Mouse (Mus musculus) Muller cell, postnatal 12 days (primary cell): ENCODE data around the gene Hoxa3.

Experiments used
- DNase-seq: peaks from one replicate; pipeline ENCODE4 v3.0.0-alpha.2; 2015; ENCODE audit errors: inconsistent ontology term

Hoxa3 gene

DNA sequence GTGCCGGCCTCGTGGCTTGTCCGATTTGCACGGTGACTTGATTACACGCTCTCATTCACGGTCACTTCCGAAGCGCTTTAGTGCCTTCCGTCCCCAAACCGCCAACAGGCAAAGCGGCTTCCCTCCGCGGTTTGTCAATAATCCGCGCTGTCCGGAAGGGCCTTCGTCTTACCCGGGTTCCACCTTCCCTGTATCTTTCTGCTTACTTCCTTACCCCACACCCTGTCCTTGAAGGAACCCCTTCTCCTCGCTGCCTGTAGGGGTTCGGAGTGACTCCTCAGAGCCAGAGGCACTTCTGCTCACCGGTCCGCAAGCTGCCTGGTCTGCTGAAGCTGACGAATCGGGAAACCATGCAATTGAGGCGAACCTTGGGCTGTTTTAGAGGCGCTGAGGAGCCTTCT is 33.3 kb upstream of the Hoxa3 start:
- no peak for DNase-seq

GRCm38 (mm10) chr6:52245757-52246142 is 32.6 kb upstream of the Hoxa3 start, which contains the start of gene Hoxa11:
Hoxa11 (minus strand) TSS chr6:52245810.
- no peak for DNase-seq

DNA sequence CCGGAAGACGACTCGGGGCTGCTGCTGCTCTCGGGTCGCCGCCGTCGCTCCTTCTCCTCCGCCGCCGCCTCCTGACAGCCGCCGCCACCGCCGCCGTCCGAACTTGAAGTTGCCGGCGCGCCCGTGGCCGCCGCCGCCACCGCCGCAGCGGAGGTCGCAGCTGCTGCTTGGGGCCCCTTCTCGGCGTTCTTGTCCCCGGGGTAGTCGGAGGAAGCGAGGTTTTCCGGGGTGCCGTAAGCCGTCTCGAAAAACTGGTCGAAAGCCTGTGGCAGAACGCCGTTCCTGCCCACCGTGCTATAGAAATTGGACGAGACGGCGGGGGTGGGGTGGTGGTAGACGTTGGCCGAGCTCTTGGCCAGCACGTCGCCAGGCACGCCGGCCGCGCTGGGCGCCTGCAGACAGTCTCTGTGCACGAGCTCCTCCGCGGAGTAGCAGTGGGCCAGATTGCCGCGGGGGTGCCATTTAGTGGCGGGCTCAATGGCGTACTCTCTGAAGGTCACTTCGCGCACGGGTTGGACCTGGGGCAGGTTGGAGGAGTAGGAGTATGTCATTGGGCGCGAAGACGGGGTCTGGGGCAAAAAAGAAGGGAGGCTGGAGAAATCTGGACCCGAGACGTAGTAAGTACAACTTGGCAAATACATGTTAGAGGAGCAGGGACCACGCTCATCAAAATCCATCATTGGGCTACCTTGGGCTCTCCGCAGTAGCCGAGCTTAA is 32.1 kb upstream of the Hoxa3 start:
- DNase-seq: no peak

DNA sequence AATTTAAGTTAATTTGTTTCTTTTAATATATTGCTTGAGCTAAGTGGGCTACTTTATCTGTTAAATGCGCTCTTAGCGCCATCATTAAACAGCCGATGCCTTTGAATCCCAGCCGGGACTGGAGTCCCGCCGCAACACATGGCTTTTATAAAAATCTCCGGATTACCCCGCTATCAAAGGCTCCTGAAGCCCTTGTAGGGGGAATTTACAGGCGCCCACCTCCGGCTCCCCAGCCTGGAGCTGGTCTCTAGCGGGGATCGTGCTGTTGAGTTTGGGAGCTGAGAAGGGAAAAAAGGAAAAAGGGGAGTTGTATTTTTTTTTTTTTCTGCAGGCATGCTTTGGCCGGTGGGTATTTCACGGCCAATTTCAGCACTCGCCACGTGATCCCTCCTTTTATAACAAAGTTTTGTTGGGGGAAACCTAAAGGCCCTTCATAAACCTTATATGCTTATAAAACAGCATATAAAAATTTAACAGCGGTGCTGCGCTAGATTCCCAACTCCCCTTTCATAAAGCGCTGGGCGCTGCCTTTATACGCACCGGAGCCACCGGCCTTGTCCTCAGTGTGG is 31.4 kb upstream of the Hoxa3 start:
- DNase-seq: no peak

- DNase-seq: no peak
These were observed 30.6 kb upstream of the Hoxa3 start for GRCm38 (mm10) chr6:52243681-52244121.

- no peak for DNase-seq
These were observed 29.7 kb upstream of the Hoxa3 start for GRCm38 (mm10) chr6:52242801-52243332.

DNA sequence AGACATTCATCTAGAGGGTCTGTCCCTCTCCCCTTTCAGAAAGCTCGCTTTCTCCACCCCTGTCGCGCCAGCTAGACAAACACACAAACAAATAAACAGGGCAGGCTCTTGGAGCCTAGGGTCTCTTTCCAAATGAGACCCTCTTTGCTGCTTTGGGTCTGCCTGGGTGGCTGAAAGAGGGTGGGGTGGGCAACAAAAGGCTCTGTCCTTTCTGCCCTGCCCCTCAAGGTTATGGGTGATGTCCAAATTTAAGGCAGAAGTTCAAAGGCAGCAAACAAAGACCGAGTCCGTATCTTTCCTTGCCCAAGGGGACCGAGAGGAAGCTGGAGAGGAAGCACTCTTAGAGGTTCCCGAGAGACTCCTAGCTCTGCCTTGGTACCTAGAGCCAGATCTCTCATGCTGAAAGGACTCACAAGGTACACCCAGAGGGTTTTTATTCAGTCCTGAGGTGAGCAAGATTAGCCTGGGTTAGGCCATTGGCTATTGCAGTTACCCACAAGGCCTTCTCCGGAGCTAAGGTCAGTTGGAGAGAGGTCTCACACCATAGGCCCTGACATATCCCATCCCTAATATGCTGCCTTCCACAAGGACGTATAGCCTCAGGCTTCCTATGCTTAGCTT is 28.0 kb upstream of the Hoxa3 start:
- no peak for DNase-seq

- DNase-seq: peak; percentile 40
These were observed 27.4 kb upstream of the Hoxa3 start, which contains the start of gene Hoxa10 for GRCm38 (mm10) chr6:52240389-52241000. Hoxa10 (minus strand) TSS chr6:52240854.

- no peak for DNase-seq
These were observed 26.7 kb upstream of the Hoxa3 start for GRCm38 (mm10) chr6:52239625-52240388.

DNA sequence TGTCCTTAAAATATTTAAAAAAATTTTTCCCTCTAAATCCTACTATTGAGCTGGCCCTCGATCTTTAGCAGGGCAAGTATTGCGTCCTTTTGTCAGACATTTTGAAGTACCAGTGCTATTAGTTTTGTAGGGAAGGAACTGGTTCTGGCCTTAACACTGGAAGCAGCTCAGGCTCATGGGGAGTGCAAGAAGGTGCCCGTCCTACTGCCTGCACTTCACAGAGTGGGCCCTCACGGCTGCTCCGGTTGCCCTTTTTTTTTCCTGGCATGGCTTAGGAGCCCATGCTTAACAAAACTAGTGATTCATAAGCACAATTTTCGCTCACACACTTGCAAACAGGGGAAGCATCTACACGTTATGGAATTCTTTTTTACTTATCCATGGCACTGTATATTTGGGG is 25.8 kb upstream of the Hoxa3 start:
- no peak for DNase-seq

DNA sequence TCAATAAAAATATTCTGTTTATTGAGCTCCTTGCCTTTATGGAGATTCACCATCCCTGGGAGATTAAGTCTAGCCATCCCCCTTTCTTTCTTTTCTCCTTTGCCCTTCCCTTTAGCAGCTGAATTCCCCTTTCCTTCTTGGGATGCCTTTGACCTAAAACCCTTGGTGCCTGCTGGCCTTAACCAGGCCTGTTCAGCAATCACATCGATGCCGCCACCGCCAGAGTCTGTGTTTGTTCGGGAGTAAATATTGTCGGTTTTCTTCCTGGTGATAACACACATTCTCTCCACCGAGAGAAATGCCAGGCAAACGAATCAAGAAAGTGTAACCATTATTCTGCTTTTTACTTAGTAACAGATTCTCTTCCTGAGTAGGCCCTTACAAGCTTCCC is 25.0 kb upstream of the Hoxa3 start:
- no peak for DNase-seq

DNA sequence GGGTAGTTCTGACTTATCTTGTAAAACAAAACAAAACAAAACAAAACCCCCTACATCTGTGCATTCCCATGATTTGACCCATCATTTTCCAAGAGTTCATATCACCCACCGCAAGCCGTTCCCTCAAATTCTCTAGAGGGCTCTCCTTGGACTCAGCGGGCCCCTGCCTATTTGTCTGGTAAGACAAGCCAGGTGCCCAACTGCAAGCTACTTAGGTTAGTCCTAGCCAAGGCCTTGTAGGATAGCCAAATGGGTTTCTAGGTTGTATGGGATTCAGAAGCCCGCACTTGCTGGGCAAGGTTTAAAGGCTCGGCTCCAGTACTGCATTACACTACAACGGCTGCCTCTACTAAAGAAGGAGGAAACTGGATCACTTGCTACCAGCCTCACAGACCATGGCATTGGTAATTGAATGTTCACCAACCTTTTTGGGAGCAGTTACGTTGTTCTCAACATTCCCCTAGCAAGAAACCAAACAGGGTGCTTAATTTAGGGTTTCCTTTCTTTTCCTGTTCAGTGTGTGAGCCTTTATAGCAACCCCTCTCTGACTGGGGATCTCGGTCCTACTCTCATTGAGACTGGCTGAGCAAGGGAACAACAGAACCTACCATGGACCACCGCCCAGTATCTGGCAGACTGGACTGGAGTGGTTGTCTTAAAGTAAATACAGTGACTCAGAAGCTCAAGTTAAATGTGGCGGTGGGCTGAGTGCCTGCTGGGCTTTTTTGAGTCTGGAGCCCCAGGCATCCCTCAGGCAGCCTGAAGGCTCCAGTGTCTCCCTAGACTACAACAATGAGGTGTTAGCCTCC is 24.4 kb upstream of the Hoxa3 start:
- DNase-seq: no peak

DNA sequence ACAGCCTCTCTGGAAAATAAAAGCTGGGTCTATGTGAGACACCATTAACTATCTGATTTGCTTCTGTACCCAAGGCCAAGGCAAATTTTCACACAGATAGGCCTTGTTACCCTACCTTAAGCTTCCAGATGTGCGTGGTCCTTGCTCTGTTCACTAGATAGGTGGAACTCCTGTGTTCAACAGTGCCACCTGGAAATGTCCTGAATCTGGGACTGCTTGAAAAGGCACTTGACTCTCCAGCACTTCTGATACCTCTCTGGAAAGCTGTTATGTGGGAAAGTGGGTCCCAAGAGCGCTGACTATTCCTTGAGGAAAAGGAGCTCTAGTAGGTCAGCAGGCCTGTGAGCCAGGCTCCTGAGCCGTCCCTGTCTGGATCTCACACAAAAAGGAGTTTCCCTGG is 23.7 kb upstream of the Hoxa3 start:
- no peak for DNase-seq

DNA sequence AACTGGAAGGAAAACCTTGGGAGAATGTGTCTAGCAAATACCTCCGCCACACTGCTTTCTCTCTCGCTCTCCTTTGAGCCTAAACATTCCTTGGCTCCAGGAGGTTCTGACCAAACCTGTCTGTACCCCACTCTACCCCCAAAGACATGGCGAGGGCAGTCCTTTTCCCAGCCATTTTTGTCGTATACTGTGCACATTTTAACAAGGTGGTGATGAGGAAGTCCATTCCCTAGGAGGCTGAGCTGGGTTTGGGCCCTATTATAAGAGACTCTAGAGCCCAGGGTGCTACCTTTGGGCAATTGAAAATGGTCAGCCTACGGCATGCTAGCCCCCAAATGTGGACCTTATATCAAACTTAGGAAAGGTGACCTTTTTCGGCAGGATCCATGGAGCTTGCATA is 22.7 kb upstream of the Hoxa3 start:
- DNase-seq: no peak

- no peak for DNase-seq
These were observed 22.1 kb upstream of the Hoxa3 start for GRCm38 (mm10) chr6:52235267-52235666.

DNA sequence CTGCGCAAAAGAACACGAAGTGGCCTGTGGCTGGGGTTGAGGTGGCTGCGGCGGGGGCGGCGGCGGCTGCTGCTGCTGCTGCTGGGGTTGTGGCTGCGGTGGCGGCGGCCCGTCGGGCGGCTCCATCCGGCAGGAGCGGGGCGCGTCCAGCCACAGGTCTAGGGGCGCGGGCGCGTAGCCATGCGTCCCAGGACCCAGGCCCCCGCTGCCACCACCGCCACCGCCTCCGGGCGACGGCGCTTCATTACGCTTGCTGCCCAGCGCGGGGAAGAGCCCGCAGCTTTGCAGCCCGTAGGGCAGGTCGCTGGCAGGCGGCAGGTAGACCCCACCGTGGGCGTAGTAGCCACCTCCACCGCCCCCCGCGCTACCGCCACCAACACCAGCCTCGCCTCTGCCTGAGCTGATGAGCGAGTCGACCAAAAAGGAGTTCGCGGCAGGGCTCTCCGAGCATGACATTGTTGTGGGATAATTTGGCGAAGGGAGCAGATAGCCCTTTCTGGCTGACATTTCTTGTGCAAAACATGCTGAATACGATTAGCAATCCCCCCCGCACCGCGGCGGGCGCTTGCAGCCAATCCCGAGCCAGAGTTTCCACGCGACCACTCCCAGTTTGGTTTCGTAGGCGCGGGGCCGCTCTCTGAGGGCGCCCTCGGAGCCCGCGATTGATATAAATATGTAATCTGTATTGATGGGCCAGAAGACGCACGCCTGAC is 21.4 kb upstream of the Hoxa3 start:
- no peak for DNase-seq

- DNase-seq: no peak
These were observed 20.7 kb upstream of the Hoxa3 start for GRCm38 (mm10) chr6:52233546-52234427.

DNA sequence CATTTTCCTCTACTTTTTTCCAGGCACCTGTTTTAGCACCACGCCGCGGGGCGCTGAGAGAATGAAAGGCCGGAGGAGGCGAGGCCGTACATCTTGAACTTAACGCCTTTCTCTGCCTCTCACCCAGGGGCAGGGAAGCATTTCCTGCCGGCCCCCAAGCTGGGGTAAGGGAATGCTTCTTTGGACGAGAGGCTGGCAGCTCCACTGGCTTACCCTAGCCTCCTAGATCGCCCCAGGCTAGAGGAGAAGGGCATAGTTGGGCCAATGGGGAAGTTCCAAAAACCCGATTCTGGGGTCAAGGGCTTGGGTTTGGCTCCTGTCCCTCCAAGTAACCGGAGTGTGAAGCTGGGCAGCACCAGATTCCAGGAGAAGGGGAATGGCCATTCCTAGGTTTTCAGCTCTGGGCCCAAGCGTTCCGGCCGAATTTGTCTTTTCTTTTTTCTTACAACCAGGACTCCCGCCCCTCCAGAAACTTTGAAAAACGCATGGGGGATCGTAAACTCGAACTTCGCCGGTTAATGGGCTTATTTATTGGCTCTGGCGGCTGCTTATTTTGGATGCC is 19.9 kb upstream of the Hoxa3 start:
- no peak for DNase-seq

DNA sequence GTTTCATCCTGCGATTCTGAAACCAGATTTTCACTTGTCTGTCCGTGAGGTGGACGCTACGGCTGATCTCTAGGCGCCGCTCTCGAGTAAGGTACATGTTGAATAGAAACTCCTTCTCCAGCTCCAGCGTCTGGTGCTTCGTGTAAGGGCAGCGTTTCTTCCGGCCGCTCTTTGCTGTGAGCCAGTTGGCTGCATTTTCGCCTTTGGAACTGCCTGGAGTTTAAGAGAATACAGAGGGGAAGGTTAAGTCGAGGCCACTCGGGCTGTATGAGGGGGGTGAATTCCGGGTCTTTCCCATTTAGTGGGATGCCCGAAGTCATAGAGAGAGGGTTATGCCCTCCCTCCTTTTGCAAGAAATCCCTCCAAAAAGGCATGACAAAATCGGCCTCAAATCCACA is 19.4 kb upstream of the Hoxa3 start:
- DNase-seq: no peak
